Mouse (Mus musculus) megakaryocyte progenitor cell, adult 5-6 weeks (primary cell): ENCODE data around the gene Anapc2. TPM values are rescaled to one million over a fixed set of nuclear protein-coding genes. Genes with fewer than 3 reads are reported as not detected.

Source experiments
- total RNA-seq, 2 experiments: library from RNA; stranded (forward) in 1 of 2; stranded (reverse) in 1 of 2; fragments of 157-497, 149-512 nt in 1 of 2; fragments of 200-1000 nt in 1 of 2; gene quantifications; 2 replicates each; pipeline versions ENCODE4 v1.2.3 to v1.2.4; 2015 to 2017

Gene Anapc2
- total RNA-seq, 2 experiments from 2014 or later: 28.3 to 36.5 TPM

Other genes starting within 250 kb of the Anapc2 start
Only the 30 nearest of the 34 such genes appear.
- gene Entpd8, start 192.2 kb upstream of the Anapc2 start, total RNA-seq (2015): not detected in 2 replicates
- gene Entpd8, start 192.2 kb upstream of the Anapc2 start, total RNA-seq (2017): not detected in 2 replicates
- gene Noxa1, start 177.3 kb upstream of the Anapc2 start, total RNA-seq (2015): not detected in 2 replicates
- not detected in 2 replicates for gene Noxa1, start 177.3 kb upstream of the Anapc2 start, total RNA-seq (2017)
- gene Nrarp, start 91.7 kb upstream of the Anapc2 start, total RNA-seq (2015): 0.42 and 0.51 TPM in 2 replicates
- 0.78 and 1.3 TPM in 2 replicates for gene Nrarp, start 91.7 kb upstream of the Anapc2 start, total RNA-seq (2017)
- 11.4 and 12.5 TPM in 2 replicates for gene Tor4a, start 75.6 kb upstream of the Anapc2 start, total RNA-seq (2015)
- 16.1 and 17.6 TPM in 2 replicates for gene Tor4a, start 75.6 kb upstream of the Anapc2 start, total RNA-seq (2017)
- gene Nelfb, start 61.0 kb upstream of the Anapc2 start, total RNA-seq (2015): 23.7 and 28.9 TPM in 2 replicates
- 35.8 and 38.7 TPM in 2 replicates for gene Nelfb, start 61.0 kb upstream of the Anapc2 start, total RNA-seq (2017)
- 0.30 TPM in 1 of 2 replicates, not detected in the other for gene Stpg3, start 57.8 kb upstream of the Anapc2 start, total RNA-seq (2015)
- gene Stpg3, start 57.8 kb upstream of the Anapc2 start, total RNA-seq (2017): 0.54 TPM in 1 of 2 replicates, not detected in the other
- gene Fam166a, start 53.7 kb upstream of the Anapc2 start, total RNA-seq (2015): not detected in 2 replicates
- gene Fam166a, start 53.7 kb upstream of the Anapc2 start, total RNA-seq (2017): not detected in 2 replicates
- 435 and 440 TPM in 2 replicates for gene Tubb4b, start 47.8 kb upstream of the Anapc2 start, total RNA-seq (2015)
- 571 and 580 TPM in 2 replicates for gene Tubb4b, start 47.8 kb upstream of the Anapc2 start, total RNA-seq (2017)
- not detected in 2 replicates for gene Slc34a3, start 38.1 kb upstream of the Anapc2 start, total RNA-seq (2015)
- gene Slc34a3, start 38.1 kb upstream of the Anapc2 start, total RNA-seq (2017): not detected in 2 replicates
- not detected in 2 replicates for gene Rnf224, start 35.7 kb upstream of the Anapc2 start, total RNA-seq (2015)
- gene Rnf224, start 35.7 kb upstream of the Anapc2 start, total RNA-seq (2017): 0.25 TPM in 1 of 2 replicates, not detected in the other
- 0.69 TPM in 1 of 2 replicates, not detected in the other for gene Rnf208, start 30.2 kb upstream of the Anapc2 start, total RNA-seq (2015)
- gene Rnf208, start 30.2 kb upstream of the Anapc2 start, total RNA-seq (2017): 0.29 TPM in 1 of 2 replicates, not detected in the other
- not detected in 2 replicates for gene Cysrt1, start 30.0 kb upstream of the Anapc2 start, total RNA-seq (2015)
- not detected in 2 replicates for gene Cysrt1, start 30.0 kb upstream of the Anapc2 start, total RNA-seq (2017)
- gene AL732309.1, start 25.6 kb upstream of the Anapc2 start, total RNA-seq (2015): 3.9 and 5.0 TPM in 2 replicates
- gene AL732309.1, start 25.6 kb upstream of the Anapc2 start, total RNA-seq (2017): 3.2 and 3.8 TPM in 2 replicates
- gene Tmem203, start 17.0 kb upstream of the Anapc2 start, total RNA-seq (2015): 11.4 and 12.8 TPM in 2 replicates
- 9.6 and 9.8 TPM in 2 replicates for gene Tmem203, start 17.0 kb upstream of the Anapc2 start, total RNA-seq (2017)
- 7.9 and 13.3 TPM in 2 replicates for gene Tprn, start 9.9 kb upstream of the Anapc2 start, total RNA-seq (2015)
- gene Tprn, start 9.9 kb upstream of the Anapc2 start, total RNA-seq (2017): 7.6 and 9.2 TPM in 2 replicates
- 136 and 148 TPM in 2 replicates for gene Ssna1, start within 50 bp of the Anapc2 start, total RNA-seq (2015)
- gene Ssna1, start within 50 bp of the Anapc2 start, total RNA-seq (2017): 71.3 and 92.7 TPM in 2 replicates
- gene Tmem210, start 15.7 kb downstream of the Anapc2 start, total RNA-seq (2015): not detected in 2 replicates
- gene Tmem210, start 15.7 kb downstream of the Anapc2 start, total RNA-seq (2017): not detected in 2 replicates
- not detected in 2 replicates for gene Lrrc26, start 17.4 kb downstream of the Anapc2 start, total RNA-seq (2015)
- not detected in 2 replicates for gene Lrrc26, start 17.4 kb downstream of the Anapc2 start, total RNA-seq (2017)
- gene Grin1, start 46.7 kb downstream of the Anapc2 start, total RNA-seq (2015): not detected in 2 replicates
- not detected in 2 replicates for gene Grin1, start 46.7 kb downstream of the Anapc2 start, total RNA-seq (2017)
- 19.1 and 23.4 TPM in 2 replicates for gene Man1b1, start 59.9 kb downstream of the Anapc2 start, total RNA-seq (2015)
- 42.5 and 52.1 TPM in 2 replicates for gene Man1b1, start 59.9 kb downstream of the Anapc2 start, total RNA-seq (2017)
- gene Dpp7, start 83.9 kb downstream of the Anapc2 start, total RNA-seq (2015): 15.8 and 16.3 TPM in 2 replicates
- gene Dpp7, start 83.9 kb downstream of the Anapc2 start, total RNA-seq (2017): 19.1 and 32.9 TPM in 2 replicates
- gene Uap1l1, start 93.2 kb downstream of the Anapc2 start, total RNA-seq (2015): 42.2 and 60.4 TPM in 2 replicates
- gene Uap1l1, start 93.2 kb downstream of the Anapc2 start, total RNA-seq (2017): 13.6 and 14.5 TPM in 2 replicates
- gene Sapcd2, start 99.8 kb downstream of the Anapc2 start, total RNA-seq (2015): 6.0 and 10.8 TPM in 2 replicates
- 5.8 and 6.7 TPM in 2 replicates for gene Sapcd2, start 99.8 kb downstream of the Anapc2 start, total RNA-seq (2017)
- not detected in 2 replicates for gene Entpd2, start 123.4 kb downstream of the Anapc2 start, total RNA-seq (2015)
- gene Entpd2, start 123.4 kb downstream of the Anapc2 start, total RNA-seq (2017): not detected in 2 replicates
- gene Npdc1, start 126.9 kb downstream of the Anapc2 start, total RNA-seq (2015): 1.5 TPM in 1 of 2 replicates, not detected in the other
- 0.27 TPM in 1 of 2 replicates, not detected in the other for gene Npdc1, start 126.9 kb downstream of the Anapc2 start, total RNA-seq (2017)
- 11.1 and 12.5 TPM in 2 replicates for gene Fut7, start 150.8 kb downstream of the Anapc2 start, total RNA-seq (2015)
- 21.4 and 24.2 TPM in 2 replicates for gene Fut7, start 150.8 kb downstream of the Anapc2 start, total RNA-seq (2017)
- 66.7 and 70.5 TPM in 2 replicates for gene Abca2, start 156.2 kb downstream of the Anapc2 start, total RNA-seq (2015)
- 26.9 and 29.5 TPM in 2 replicates for gene Abca2, start 156.2 kb downstream of the Anapc2 start, total RNA-seq (2017)
- gene Clic3, start 184.4 kb downstream of the Anapc2 start, total RNA-seq (2015): not detected in 2 replicates
- 0.27 TPM in 1 of 2 replicates, not detected in the other for gene Clic3, start 184.4 kb downstream of the Anapc2 start, total RNA-seq (2017)
- 32.8 and 40.9 TPM in 2 replicates for gene Paxx, start 188.6 kb downstream of the Anapc2 start, total RNA-seq (2015)
- 15.3 and 21.3 TPM in 2 replicates for gene Paxx, start 188.6 kb downstream of the Anapc2 start, total RNA-seq (2017)
- 0.42 TPM in 1 of 2 replicates, not detected in the other for gene Ptgds, start 197.6 kb downstream of the Anapc2 start, total RNA-seq (2015)
- gene Ptgds, start 197.6 kb downstream of the Anapc2 start, total RNA-seq (2017): not detected in 2 replicates